Mouse (Mus musculus): ENCODE measurements around the gene Ndufa4l2. TPM values are rescaled to one million over a fixed set of nuclear protein-coding genes. Genes with fewer than 3 reads are reported as not detected.

Gene Ndufa4l2
- polyA plus RNA-seq, 1 experiment from 2014 or later, result 15.5 TPM

DNA sequence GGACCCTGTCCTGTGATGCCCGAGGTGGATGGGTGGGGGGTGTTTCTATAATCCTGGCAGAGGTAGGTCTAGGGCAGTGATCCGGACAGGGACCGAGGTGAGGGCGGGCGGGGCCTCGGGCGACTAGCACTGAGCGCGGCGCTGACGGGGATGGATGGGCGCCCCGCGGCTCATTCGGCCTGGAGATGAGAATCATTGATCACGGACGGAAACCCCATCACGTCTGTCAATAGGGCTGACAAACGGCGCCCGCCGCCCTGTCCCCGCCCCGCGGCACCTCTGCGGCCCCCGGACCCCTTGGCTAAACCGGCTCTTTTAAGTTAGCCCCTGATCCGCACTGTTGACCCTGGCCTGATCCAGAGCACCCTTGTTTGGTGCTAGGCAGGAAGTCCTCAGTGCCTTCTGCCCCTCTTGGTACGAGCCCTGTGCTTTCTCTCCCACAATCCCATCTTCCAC, 20.2 kb downstream of the Ndufa4l2 start:
- H3K9ac ChIP-seq, result peak overlapping the region; percentile 87
- peaks cover 18% of the 10 kb centered on the region for H3K36me3 ChIP-seq
- peaks cover 56% of the 10 kb centered on the region for H3K27me3 ChIP-seq
- WGBS, result under 1% methylated on average over 30 of the region's 30 CpGs
- peaks cover 77% of the 10 kb centered on the region for H3K4me1 ChIP-seq (replicated peaks)
- no peaks in the 10 kb centered on the region for H3K9me3 ChIP-seq
- peak; percentile 1; the same call in 1 of the 2 replicates for ATAC-seq (ENCODE audit: low FRiP score)
- H3K4me3 ChIP-seq, result peak overlapping the region; percentile 61
- H3K4me2 ChIP-seq, result peak overlapping the region; percentile 86
- H3K27ac ChIP-seq, result peak overlapping the region; percentile 91

- peaks cover 41% of the 10 kb centered on the region for H3K27me3 ChIP-seq
- H3K9me3 ChIP-seq, result no peaks in the 10 kb centered on the region
- no peak overlapping the region for H3K4me2 ChIP-seq
- H3K27ac ChIP-seq, result peak overlapping the region; percentile 91
- H3K36me3 ChIP-seq, result peaks cover 36% of the 10 kb centered on the region
- peak overlapping the region; percentile 87; the same call in 1 of the 2 replicates for H3K9ac ChIP-seq
- 4% methylated on average over 8 of the region's 8 CpGs for WGBS
- no peak for ATAC-seq (ENCODE audit: low FRiP score)
- H3K4me3 ChIP-seq, result no peak overlapping the region
- peaks cover 59% of the 10 kb centered on the region for H3K4me1 ChIP-seq (replicated peaks)
These were observed 22.0 kb downstream of the Ndufa4l2 start for GRCm38 (mm10) chr10:127536586-127537314.

DNA sequence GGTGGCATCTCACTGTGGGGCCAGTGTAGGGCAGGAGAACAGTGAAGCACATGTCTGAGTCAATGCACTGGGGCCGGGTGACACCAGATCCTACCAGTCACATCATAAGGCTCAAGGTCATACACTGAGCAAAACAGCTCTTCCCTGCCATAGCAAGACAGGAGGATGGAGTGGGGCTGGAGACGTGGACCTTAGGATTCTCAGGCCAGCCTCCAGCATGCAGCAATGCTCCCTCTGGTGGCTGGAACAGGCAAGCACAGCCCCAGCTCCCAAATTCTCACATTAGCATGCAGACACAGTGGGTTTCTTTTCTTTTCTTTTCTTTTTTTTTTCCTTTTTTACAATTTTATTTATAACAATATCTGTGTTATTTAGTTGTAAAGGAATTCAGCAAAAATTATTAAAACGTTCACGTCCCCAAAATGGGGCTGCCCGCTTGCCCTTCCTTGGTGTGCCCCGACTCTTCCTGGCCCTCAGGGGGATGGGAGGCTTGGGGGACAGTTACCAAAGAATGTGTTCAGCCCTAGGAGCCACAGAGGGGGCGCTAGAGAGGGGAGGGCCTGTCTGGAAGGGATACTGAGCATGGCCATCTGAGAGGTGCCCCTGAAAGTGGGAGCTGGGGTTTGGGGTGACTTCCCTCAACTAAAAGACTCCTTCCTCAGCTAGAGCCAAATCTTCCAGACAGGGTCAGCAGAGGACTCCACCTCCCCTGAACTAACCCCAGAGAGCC, 23.3 kb downstream of the Ndufa4l2 start:
- Histone ChIP-seq H3K36me3 (peaks cover 49% of the 10 kb centered on the region), H3K9me3 (no peaks in the 10 kb centered on the region), H3K27me3 (peaks cover 30% of the 10 kb centered on the region), H3K4me3 (no peak overlapping the region), H3K27ac (peak overlapping the region; percentile 78), H3K4me1 (replicated peaks) (peaks cover 56% of the 10 kb centered on the region), H3K4me2 (no peak overlapping the region), H3K9ac (no peak overlapping the region)
- ATAC-seq (ENCODE audit: low FRiP score), result no peak
- WGBS, result 22% methylated on average over 7 of the region's 7 CpGs

DNA sequence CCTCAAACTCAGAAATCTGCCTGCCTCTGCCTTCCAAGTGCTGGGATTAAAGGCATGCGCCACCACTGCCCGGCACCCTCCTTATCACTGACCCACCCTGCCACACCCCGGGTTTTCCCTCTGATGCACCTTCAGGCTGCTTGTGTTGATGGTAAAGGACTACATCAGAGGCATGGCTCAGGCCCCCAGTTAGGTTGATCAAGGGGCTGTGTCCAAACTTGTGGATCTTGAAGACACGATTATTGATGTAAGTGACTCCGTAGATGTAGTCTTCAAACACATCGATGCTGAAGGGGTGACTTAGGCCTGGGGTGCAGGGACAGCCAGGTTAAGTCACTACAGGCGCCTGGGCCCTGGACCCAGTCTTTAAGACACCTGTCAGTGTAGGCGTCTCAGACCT, 26.7 kb downstream of the Ndufa4l2 start:
- Histone ChIP-seq H3K4me3 (no peak overlapping the region), H3K9ac (no peak overlapping the region), H3K4me2 (no peak overlapping the region)

GRCm38 (mm10) chr10:127542084-127542483, 27.3 kb downstream of the Ndufa4l2 start:
- peak overlapping the region; percentile 78 for H3K27ac ChIP-seq
- H3K9me3 ChIP-seq, result no peaks in the 10 kb centered on the region
- no peak overlapping the region for H3K4me2 ChIP-seq
- no peaks in the 10 kb centered on the region for H3K27me3 ChIP-seq
- ATAC-seq (ENCODE audit: low FRiP score), result no peak
- 56% methylated on average over 13 of the region's 13 CpGs for WGBS
- H3K4me1 ChIP-seq (replicated peaks), result peaks cover 15% of the 10 kb centered on the region
- peaks cover 88% of the 10 kb centered on the region for H3K36me3 ChIP-seq
- no peak overlapping the region for H3K4me3 ChIP-seq
- no peak overlapping the region; the same call in 1 of the 2 replicates for H3K9ac ChIP-seq

More for the DNA sequence above, 26.7 kb downstream of the Ndufa4l2 start:
- peak overlapping the region; percentile 78; the same call in 1 of the 2 replicates for H3K27ac ChIP-seq
- no peak for ATAC-seq (ENCODE audit: low FRiP score)
- H3K36me3 ChIP-seq, result peaks cover 82% of the 10 kb centered on the region
- H3K27me3 ChIP-seq, result no peaks in the 10 kb centered on the region
- H3K9me3 ChIP-seq, result no peaks in the 10 kb centered on the region
- peaks cover 21% of the 10 kb centered on the region for H3K4me1 ChIP-seq (replicated peaks)
- 97% methylated on average over 8 of the region's 8 CpGs for WGBS

GRCm38 (mm10) chr10:127542720-127543119, 28.0 kb downstream of the Ndufa4l2 start:
- H3K36me3 ChIP-seq, result peaks cover 94% of the 10 kb centered on the region
- WGBS, result 30% methylated on average over 6 of the region's 6 CpGs
- H3K4me2 ChIP-seq, result no peak overlapping the region
- no peak overlapping the region for H3K4me3 ChIP-seq
- no peak overlapping the region; the same call in 1 of the 2 replicates for H3K9ac ChIP-seq
- peaks cover 11% of the 10 kb centered on the region for H3K4me1 ChIP-seq (replicated peaks)
- no peak for ATAC-seq (ENCODE audit: low FRiP score)
- peak overlapping the region; percentile 78 for H3K27ac ChIP-seq
- H3K9me3 ChIP-seq, result no peaks in the 10 kb centered on the region
- H3K27me3 ChIP-seq, result no peaks in the 10 kb centered on the region

- WGBS, result 76% methylated on average over 3 of the region's 3 CpGs
- H3K4me2 ChIP-seq, result no peak overlapping the region
These were observed 29.1 kb downstream of the Ndufa4l2 start for GRCm38 (mm10) chr10:127543916-127544315.

GRCm38 (mm10) chr10:127544375-127544774, 29.6 kb downstream of the Ndufa4l2 start:
- Histone ChIP-seq H3K4me3 (no peak overlapping the region), H3K36me3 (peaks cover 99% of the 10 kb centered on the region), H3K9ac (no peak overlapping the region), H3K9me3 (no peaks in the 10 kb centered on the region), H3K4me2 (no peak overlapping the region), H3K27ac (no peak overlapping the region), H3K27me3 (no peaks in the 10 kb centered on the region), H3K4me1 (replicated peaks) (peaks cover 9% of the 10 kb centered on the region)
- ATAC-seq (ENCODE audit: low FRiP score), result no peak
- 92% methylated on average over 20 of the region's 20 CpGs for WGBS

More at GRCm38 (mm10) chr10:127543916-127544315, 29.1 kb downstream of the Ndufa4l2 start:
- no peaks in the 10 kb centered on the region for H3K9me3 ChIP-seq
- peaks cover 9% of the 10 kb centered on the region for H3K4me1 ChIP-seq (replicated peaks)
- H3K27me3 ChIP-seq, result no peaks in the 10 kb centered on the region
- H3K36me3 ChIP-seq, result peaks cover 99% of the 10 kb centered on the region
- no peak overlapping the region for H3K9ac ChIP-seq
- ATAC-seq (ENCODE audit: low FRiP score), result no peak
- H3K4me3 ChIP-seq, result no peak overlapping the region
- H3K27ac ChIP-seq, result no peak overlapping the region

DNA sequence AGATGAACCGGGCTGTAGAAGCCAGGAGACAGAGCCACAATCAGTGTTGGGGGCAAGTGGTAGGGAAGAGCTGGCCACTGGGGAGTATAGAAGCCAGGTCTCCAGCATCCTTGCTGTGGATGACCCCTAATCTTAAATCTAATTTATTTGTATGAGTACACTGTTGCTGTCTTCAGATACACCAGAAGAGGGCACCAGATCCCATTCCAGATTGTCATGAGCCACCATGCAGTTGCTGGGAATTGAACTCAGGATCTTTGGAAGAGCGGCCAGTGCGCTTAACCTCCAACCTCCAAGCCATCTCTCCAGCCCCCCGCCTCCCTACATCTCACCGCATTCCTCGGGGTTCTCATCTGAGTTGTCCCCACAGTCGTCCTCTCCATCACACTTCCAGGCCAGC, 31.7 kb downstream of the Ndufa4l2 start:
- H3K27me3 ChIP-seq, result no peaks in the 10 kb centered on the region
- H3K4me1 ChIP-seq (replicated peaks), result peaks cover 9% of the 10 kb centered on the region
- 91% methylated on average over 7 of the region's 7 CpGs for WGBS
- H3K4me3 ChIP-seq, result no peak overlapping the region
- ATAC-seq (ENCODE audit: low FRiP score), result no peak
- peaks cover 99% of the 10 kb centered on the region for H3K36me3 ChIP-seq
- peak overlapping the region; percentile 12; the same call in 1 of the 2 replicates for H3K27ac ChIP-seq
- H3K4me2 ChIP-seq, result no peak overlapping the region
- no peak overlapping the region for H3K9ac ChIP-seq
- no peaks in the 10 kb centered on the region for H3K9me3 ChIP-seq

GRCm38 (mm10) chr10:127548236-127548635, 33.5 kb downstream of the Ndufa4l2 start:
- 95% methylated on average over 15 of the region's 15 CpGs for WGBS
- no peak for ATAC-seq (ENCODE audit: low FRiP score)

GRCm38 (mm10) chr10:127549892-127550291, 35.1 kb downstream of the Ndufa4l2 start:
- no peak overlapping the region for H3K4me3 ChIP-seq
- ATAC-seq (ENCODE audit: low FRiP score), result no peak
- peaks cover 100% of the 10 kb centered on the region for H3K36me3 ChIP-seq
- 87% methylated on average over 17 of the region's 17 CpGs for WGBS
- no peaks in the 10 kb centered on the region for H3K9me3 ChIP-seq
- H3K27me3 ChIP-seq, result no peaks in the 10 kb centered on the region
- H3K9ac ChIP-seq, result no peak overlapping the region
- H3K4me1 ChIP-seq (replicated peaks), result no peaks in the 10 kb centered on the region
- no peak overlapping the region for H3K4me2 ChIP-seq
- H3K27ac ChIP-seq, result no peak overlapping the region

More at GRCm38 (mm10) chr10:127548236-127548635, 33.5 kb downstream of the Ndufa4l2 start:
- H3K27ac ChIP-seq, result no peak overlapping the region; the same call in 1 of the 2 replicates
- H3K4me1 ChIP-seq (replicated peaks), result no peaks in the 10 kb centered on the region
- H3K9ac ChIP-seq, result no peak overlapping the region
- H3K4me2 ChIP-seq, result no peak overlapping the region
- no peak overlapping the region for H3K4me3 ChIP-seq
- H3K36me3 ChIP-seq, result peaks cover 99% of the 10 kb centered on the region
- H3K27me3 ChIP-seq, result no peaks in the 10 kb centered on the region
- no peaks in the 10 kb centered on the region for H3K9me3 ChIP-seq

GRCm38 (mm10) chr10:127555703-127556102, 40.9 kb downstream of the Ndufa4l2 start:
- no peak overlapping the region for H3K4me3 ChIP-seq
- no peak overlapping the region for H3K27ac ChIP-seq
- 62% methylated on average over 18 of the region's 18 CpGs for WGBS
- no peak overlapping the region for H3K4me2 ChIP-seq
- ATAC-seq (ENCODE audit: low FRiP score), result no peak
- no peaks in the 10 kb centered on the region for H3K9me3 ChIP-seq
- H3K9ac ChIP-seq, result no peak overlapping the region
- H3K4me1 ChIP-seq (replicated peaks), result no peaks in the 10 kb centered on the region
- peaks cover 100% of the 10 kb centered on the region for H3K36me3 ChIP-seq
- H3K27me3 ChIP-seq, result no peaks in the 10 kb centered on the region

Data from hindbrain, embryonic 13.5 days (tissue).